Mouse (Mus musculus) intestine, postnatal 0 days (tissue): ENCODE results near the gene Rcc1. TPM values are rescaled to one million over a fixed set of nuclear protein-coding genes. Genes with fewer than 3 reads are reported as not detected.

Experiments used
- ATAC-seq: fragments of 200-750 bp; cut with Nextera tagmentation; 2 replicates; pipeline ENCODE4 v1.8.0; 2017; ENCODE audit warnings: mild to moderate bottlenecking, moderate TSS enrichment, moderate library complexity
- H3K27ac ChIP-seq: fragments of 300-500 bp; sonication (generic); 2 replicates; pipeline ENCODE4 v1.5.1; 2014; ENCODE audit warnings: mild to moderate bottlenecking, low read depth, low read length, moderate library complexity
- H3K27me3 ChIP-seq: fragments of 300-500 bp; sonication (generic); replicated peaks from 2 replicates; pipeline ENCODE4 v1.6.1; 2014; ENCODE audit warnings: low read length, mixed read lengths; ENCODE audit not compliant: control insufficient read depth, insufficient read depth
- H3K36me3 ChIP-seq: fragments of 300-500 bp; sonication (generic); 2 replicates; pipeline ENCODE4 v1.6.1; 2014; ENCODE audit warnings: mild to moderate bottlenecking, moderate library complexity; ENCODE audit not compliant: control insufficient read depth, insufficient read depth
- H3K4me1 ChIP-seq: fragments of 300-500 bp; sonication (generic); replicated peaks from 2 replicates; pipeline ENCODE4 v1.6.1; 2014; ENCODE audit warnings: antibody characterized with exemption, low read length, mixed read lengths; ENCODE audit not compliant: control insufficient read depth, insufficient read depth
- H3K4me2 ChIP-seq: fragments of 300-500 bp; sonication (generic); replicated peaks from 2 replicates; pipeline ENCODE4 v1.6.1; 2014; ENCODE audit warnings: low read depth, mild to moderate bottlenecking, moderate library complexity
- H3K4me3 ChIP-seq: fragments of 300-500 bp; sonication (generic); 2 replicates; pipeline ENCODE4 v1.5.1; 2014; ENCODE audit warnings: low read depth, low read length
- H3K9ac ChIP-seq: fragments of 300-500 bp; sonication (generic); 2 replicates; pipeline ENCODE4 v1.6.1; 2014; ENCODE audit warnings: mild to moderate bottlenecking, low read depth, low read length
- H3K9me3 ChIP-seq: fragments of 300-500 bp; sonication (generic); 2 replicates; pipeline ENCODE4 v1.6.1; 2016; ENCODE audit warnings: mixed run types; ENCODE audit not compliant: control insufficient read depth
- CTCF ChIP-seq: sonication (generic); IDR thresholded peaks from 2 replicates; pipeline ENCODE4 v1.5.1; 2016; ENCODE audit warnings: low read depth, mild to moderate bottlenecking, control low read depth, antibody characterized with exemption, moderate library complexity
- WGBS: fragments of 180-500 bp; shearing (Covaris S2); extraction: QIAGEN DNeasy Blood & Tissue Kit; methylation state at CpG from one replicate; pipeline ENCODE4 v1.1.7; 2014; 5-methylcytosine and 5-hydroxymethylcytosine counted together
- polyA plus RNA-seq: library from polyadenylated mRNA; unstranded; fragments of >200 nt; fragmentation: Nextera tagmentation; extraction: Ambion mirVana; gene quantifications from 2 replicates; pipeline ENCODE4 v1.2.1, GENCODE M21; 2015

The Rcc1 gene
- polyA plus RNA-seq, 1 experiment from 2014 or later: 48.7 TPM

- H3K4me2 ChIP-seq: no peak overlapping the region
- no peak for ATAC-seq
- no peaks in the 10 kb centered on the region for H3K4me1 ChIP-seq
- no peaks in the 10 kb centered on the region for H3K9me3 ChIP-seq
- no peaks in the 10 kb centered on the region for H3K27me3 ChIP-seq
- TF ChIP-seq CTCF: no peak
- 0 out of 2 replicates have a peak, but pooled peaks cover 6% of the 10 kb centered on the region for H3K36me3 ChIP-seq
- H3K27ac ChIP-seq: no peak overlapping the region
- WGBS: 89% methylated on average over 8 of the region's 8 CpGs
- H3K4me3 ChIP-seq: no peak overlapping the region
- H3K9ac ChIP-seq: no peak overlapping the region
Observed at GRCm38 (mm10) chr4:132391063-132391740, 37.8 kb upstream of the Rcc1 start.

GRCm38 (mm10) chr4:132389302-132389701, 35.9 kb upstream of the Rcc1 start:
- Histone ChIP-seq H3K4me1 (no peaks in the 10 kb centered on the region), H3K9me3 (no peaks in the 10 kb centered on the region), H3K4me2 (no peak overlapping the region), H3K27ac (no peak overlapping the region), H3K27me3 (no peaks in the 10 kb centered on the region), H3K4me3 (no peak overlapping the region), H3K36me3 (peaks cover 14% of the 10 kb centered on the region; the same call in 1 of the 2 replicates), H3K9ac (no peak overlapping the region)
- no peak for TF ChIP-seq CTCF
- WGBS: 52% methylated on average over 4 of the region's 4 CpGs
- ATAC-seq: no peak

- Histone ChIP-seq H3K9me3 (no peaks in the 10 kb centered on the region), H3K4me3 (no peak overlapping the region), H3K27ac (no peak overlapping the region), H3K36me3 (peaks cover 19% of the 10 kb centered on the region; the same call in 1 of the 2 replicates), H3K4me2 (no peak overlapping the region), H3K27me3 (no peaks in the 10 kb centered on the region), H3K9ac (no peak overlapping the region), H3K4me1 (no peaks in the 10 kb centered on the region)
- no peak for TF ChIP-seq CTCF
- ATAC-seq: no peak
- 61% methylated on average over 5 of the region's 5 CpGs for WGBS
Observed at GRCm38 (mm10) chr4:132387617-132388016, 34.2 kb upstream of the Rcc1 start.

GRCm38 (mm10) chr4:132386846-132387245, 33.4 kb upstream of the Rcc1 start:
- H3K9ac ChIP-seq: no peak overlapping the region
- H3K4me1 ChIP-seq: no peaks in the 10 kb centered on the region
- no peaks in the 10 kb centered on the region for H3K9me3 ChIP-seq
- 76% methylated on average over 7 of the region's 7 CpGs for WGBS
- H3K4me2 ChIP-seq: no peak overlapping the region
- H3K4me3 ChIP-seq: no peak overlapping the region
- no peaks in the 10 kb centered on the region for H3K27me3 ChIP-seq
- ATAC-seq: no peak
- H3K36me3 ChIP-seq: peaks cover 20% of the 10 kb centered on the region; the same call in 1 of the 2 replicates
- TF ChIP-seq CTCF: no peak
- no peak overlapping the region for H3K27ac ChIP-seq

DNA sequence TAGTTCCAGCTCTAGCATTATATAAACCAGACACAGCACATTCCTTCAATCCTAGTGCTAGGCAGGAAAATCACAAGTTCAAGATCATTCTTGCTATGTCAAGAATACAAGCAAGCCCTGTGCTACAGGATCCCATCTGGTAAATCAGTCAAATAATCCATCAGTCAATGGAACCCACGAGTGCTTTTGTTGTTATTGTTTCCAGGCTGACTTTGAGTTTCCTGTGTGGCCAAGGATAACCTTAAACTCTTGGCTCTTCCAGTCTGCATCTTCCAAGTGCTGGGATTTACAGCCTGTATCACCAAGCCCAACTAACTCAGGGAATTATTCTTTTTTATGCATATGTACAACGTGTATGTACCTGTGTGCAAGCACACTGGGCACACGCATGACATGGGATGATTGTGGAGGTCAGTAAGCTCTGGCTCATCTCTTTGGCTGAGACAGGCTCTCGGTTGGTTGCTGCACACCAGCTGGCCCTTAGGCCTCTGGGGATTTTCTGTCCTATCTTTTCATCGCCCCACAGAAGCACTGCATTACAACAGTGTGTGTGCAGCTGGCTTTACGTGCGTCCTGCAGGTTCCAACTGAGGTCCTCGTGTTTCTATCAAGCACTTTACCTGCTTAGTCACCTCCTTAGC, 32.5 kb upstream of the Rcc1 start:
- WGBS: 80% methylated on average over 8 of the region's 8 CpGs
- no peaks in the 10 kb centered on the region for H3K9me3 ChIP-seq
- TF ChIP-seq CTCF: no peak
- H3K4me3 ChIP-seq: no peak overlapping the region
- peaks cover 20% of the 10 kb centered on the region; the same call in 1 of the 2 replicates for H3K36me3 ChIP-seq
- H3K4me2 ChIP-seq: no peak overlapping the region
- H3K27ac ChIP-seq: no peak overlapping the region
- no peaks in the 10 kb centered on the region for H3K27me3 ChIP-seq
- ATAC-seq: no peak
- no peak overlapping the region for H3K9ac ChIP-seq
- no peaks in the 10 kb centered on the region for H3K4me1 ChIP-seq

GRCm38 (mm10) chr4:132383455-132383854, 30.1 kb upstream of the Rcc1 start:
- 61% methylated on average over 3 of the region's 3 CpGs for WGBS
- H3K36me3 ChIP-seq: peaks cover 20% of the 10 kb centered on the region
- H3K4me2 ChIP-seq: no peak overlapping the region
- no peak overlapping the region for H3K9ac ChIP-seq
- H3K27ac ChIP-seq: no peak overlapping the region
- no peak for ATAC-seq
- H3K4me3 ChIP-seq: no peak overlapping the region
- no peaks in the 10 kb centered on the region for H3K4me1 ChIP-seq
- H3K27me3 ChIP-seq: no peaks in the 10 kb centered on the region
- no peak for TF ChIP-seq CTCF
- no peaks in the 10 kb centered on the region for H3K9me3 ChIP-seq
